Mouse (Mus musculus) right cerebral cortex, postnatal 10 days (tissue): ENCODE data around the gene Olfr1019.

Source experiments
- DNase-seq, 2 experiments: peaks; one replicate each; pipeline ENCODE4 v3.0.0; 2021; ENCODE audit warnings: low spot score in 2 of 2

The Olfr1019 gene

DNA sequence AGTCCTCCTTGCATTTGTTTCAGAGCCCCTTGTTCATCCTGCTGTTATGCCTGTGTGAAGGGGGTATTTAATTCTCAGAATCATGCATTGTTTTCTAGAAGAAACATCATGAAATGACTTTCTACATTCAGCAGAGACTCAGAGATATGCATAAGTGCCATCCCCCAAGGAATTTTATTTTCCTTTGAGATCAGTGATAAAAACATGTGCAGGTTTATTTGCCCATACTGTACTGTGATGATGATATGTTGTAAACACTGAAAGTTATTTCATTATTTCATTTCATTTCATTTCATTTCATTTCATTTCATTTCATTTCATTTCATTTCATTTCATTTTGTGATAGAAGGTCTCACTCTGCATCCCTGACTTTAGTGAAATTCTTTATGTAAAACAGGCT, at the start of gene Olfr1019:
Gene Olfr1019 (minus strand): TSS at position 101 of the 400 bp plus-strand sequence.
- DNase-seq: no peak

DNA sequence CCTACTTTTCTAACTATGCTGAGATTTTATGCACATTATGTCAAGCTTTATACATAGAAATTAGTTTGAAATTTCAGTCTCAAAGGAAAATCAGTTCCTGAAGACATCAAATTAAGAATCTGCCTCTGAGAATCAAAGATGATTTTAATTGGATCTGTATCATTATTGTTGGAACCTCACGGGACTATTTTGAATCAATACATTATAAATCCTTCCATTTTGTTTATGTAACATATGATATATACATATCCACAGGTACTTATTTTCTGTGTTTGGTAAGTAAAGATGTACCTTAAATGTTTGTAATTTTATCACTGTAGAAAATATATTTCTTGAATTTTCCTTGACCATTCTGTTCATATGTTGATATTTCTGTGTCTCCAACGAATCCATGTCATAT, 40.1 kb upstream of the Olfr1019 start, which contains the start of gene Olfr1023:
Gene Olfr1023 (plus strand): TSS at position 301 of the 400 bp plus-strand sequence.
- no peak for DNase-seq

DNA sequence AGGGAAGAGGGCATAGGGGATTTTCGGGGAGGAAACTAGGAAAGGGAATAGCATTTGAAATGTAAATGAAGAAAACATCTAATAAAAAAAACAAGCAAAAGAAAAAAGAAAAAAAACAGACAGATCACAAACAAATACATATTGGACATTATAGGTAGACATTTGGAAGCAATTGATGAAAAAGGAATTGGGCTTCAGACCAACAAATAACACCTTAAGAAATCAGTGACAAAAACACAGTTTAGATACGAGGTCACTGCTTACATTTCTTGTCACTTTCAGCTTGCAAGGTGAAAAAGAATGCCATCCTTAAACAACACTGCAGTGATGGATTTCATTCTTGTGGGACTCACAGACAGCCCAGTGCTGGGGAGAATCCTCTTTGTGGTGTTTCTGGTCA, 23.0 kb upstream of the Olfr1019 start, which contains the start of gene Olfr1022:
Gene Olfr1022 (plus strand): TSS at position 301 of the 400 bp plus-strand sequence.
- DNase-seq: no peak

DNA sequence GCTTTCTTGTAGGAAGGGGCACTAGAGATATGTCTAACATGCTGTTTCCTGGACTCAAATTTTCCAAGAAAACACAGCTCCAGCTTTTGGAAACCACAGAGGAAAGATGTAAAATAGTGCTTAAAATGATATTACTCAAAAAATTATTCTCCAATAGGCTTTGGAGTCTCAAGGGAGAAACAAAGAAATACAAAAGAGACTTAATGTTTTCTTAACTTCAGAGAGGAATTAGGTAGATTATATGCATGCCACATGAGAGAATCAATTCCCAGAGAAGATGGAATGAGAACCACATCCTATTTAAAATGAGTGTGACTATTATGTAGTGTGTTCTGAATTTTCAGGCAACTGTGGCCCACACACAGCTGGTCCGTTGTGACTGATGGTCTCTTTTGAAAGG, 1.4 kb upstream of the Olfr1019 start, which contains the start of gene Olfr1020:
Gene Olfr1020 (plus strand): TSS at position 301 of the 400 bp plus-strand sequence.
- no peak for DNase-seq

DNA sequence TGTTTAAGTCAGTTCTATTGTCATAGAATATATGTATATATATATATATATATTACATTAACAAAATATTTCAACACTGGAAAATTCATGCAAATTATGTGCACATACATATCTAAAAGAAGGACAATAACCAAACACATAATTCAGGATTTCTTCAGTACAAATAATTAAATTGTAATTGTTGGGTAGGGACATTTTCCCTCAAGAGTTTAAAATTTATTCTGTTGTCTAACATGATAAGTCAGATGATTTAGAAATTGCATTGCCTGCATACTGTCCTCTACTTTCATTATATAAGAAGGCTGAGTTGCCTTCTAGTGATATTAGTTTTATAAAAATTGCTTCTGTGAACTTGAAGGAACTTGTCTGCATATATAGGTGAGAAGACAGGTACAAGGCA, 27.1 kb downstream of the Olfr1019 start, which contains the start of gene Olfr1018:
Gene Olfr1018 (plus strand): TSS at position 301 of the 400 bp plus-strand sequence.
- DNase-seq: no peak

DNA sequence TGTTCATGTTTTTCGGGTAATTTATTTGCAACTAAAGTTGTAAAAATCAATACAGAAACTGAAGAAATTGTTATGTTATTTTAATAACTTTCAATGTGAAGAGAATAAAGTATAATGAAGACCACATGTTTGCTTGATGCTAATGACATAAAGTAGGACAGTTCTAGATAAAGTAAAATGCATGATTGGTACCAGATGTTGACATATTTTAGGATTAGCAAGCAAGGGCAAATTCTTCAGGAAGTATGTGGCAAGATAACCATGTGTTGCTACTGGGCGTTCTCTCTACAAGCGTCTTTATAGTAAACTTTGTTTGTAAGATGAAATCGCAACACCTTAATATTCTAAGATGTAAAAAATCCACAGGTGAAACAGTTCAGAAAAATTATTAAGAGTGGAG, 40.8 kb downstream of the Olfr1019 start:
- no peak for DNase-seq

DNA sequence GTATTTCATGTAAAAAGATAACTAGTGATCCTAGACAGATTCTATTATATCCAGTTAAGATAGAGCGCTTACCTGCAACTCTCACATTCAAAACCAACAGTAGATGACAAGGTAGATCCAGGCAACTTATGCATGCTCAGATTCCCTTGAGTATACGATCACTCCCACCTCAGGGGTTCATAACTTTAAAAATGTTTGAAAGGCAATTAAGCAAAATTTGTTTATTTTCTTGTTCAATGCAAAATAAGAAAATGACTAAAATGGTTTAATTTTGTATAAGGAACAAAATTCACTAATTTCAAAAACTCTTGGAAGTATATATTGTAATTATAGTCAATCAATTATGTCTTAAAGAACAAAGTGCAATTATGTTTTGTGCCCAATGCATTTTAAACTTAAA, 42.8 kb downstream of the Olfr1019 start, which contains the start of gene Olfr1016:
Gene Olfr1016 (minus strand): TSS at position 101 of the 400 bp plus-strand sequence.
- no peak for DNase-seq

DNA sequence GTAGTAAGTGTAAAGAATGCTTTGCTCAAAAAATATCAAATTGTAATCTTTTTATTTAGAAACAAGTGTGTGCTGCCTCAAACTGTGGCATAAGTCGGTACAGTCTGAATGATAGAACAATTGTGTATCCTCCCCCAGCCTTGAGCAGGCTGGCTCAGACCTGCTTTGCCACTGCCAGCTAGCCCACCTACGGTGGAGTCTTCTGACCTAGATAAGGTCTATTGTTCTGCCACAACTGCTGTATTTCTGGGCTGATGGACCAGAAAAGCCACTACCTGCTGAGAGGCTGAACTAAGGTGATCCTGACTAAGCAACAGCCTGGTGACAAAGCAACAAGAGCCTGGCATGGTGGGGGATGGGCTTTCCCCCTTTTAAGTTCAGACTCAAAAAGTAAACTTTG, 53.0 kb downstream of the Olfr1019 start:
- DNase-seq: no peak
